Mouse (Mus musculus) kidney, embryonic 16.5 days (tissue): Measurements from ENCODE around the gene Vwa5b2. TPM values are rescaled to one million over a fixed set of nuclear protein-coding genes. Genes with fewer than 3 reads are reported as not detected.
A peak's percentile ranks its signal among the peaks of the same experiment; 100 is the strongest.

Source experiments
- ATAC-seq: fragments of 200-750 bp; cut with Nextera tagmentation; 2 replicates; pipeline ENCODE4 v1.8.0; 2017; ENCODE audit warnings: moderate TSS enrichment; ENCODE audit not compliant: low FRiP score, low TSS enrichment
- H3K27ac ChIP-seq: fragments of 300-500 bp; sonication (generic); 2 replicates; pipeline ENCODE4 v1.5.1; 2014; ENCODE audit warnings: low read length
- H3K27me3 ChIP-seq: fragments of 300-500 bp; sonication (generic); 2 replicates; pipeline ENCODE4 v1.6.1; 2014; ENCODE audit warnings: low read length, control low read depth, mixed read lengths; ENCODE audit not compliant: insufficient read depth
- H3K36me3 ChIP-seq: fragments of 300-500 bp; sonication (generic); 2 replicates; pipeline ENCODE4 v1.6.1; 2014; ENCODE audit warnings: low read length, control low read depth, mixed read lengths; ENCODE audit not compliant: insufficient read depth
- H3K4me1 ChIP-seq: fragments of 300-500 bp; sonication (generic); 2 replicates; pipeline ENCODE4 v1.6.1; 2014; ENCODE audit warnings: low read length, control low read depth, mixed read lengths; ENCODE audit not compliant: insufficient read depth
- H3K4me2 ChIP-seq: fragments of 300-500 bp; sonication (generic); replicated peaks from 2 replicates; pipeline ENCODE4 v1.6.1; 2014; ENCODE audit warnings: low read depth, low read length
- H3K4me3 ChIP-seq: fragments of 300-500 bp; sonication (generic); 2 replicates; pipeline ENCODE4 v1.5.1; 2014; ENCODE audit warnings: mild to moderate bottlenecking, low read length
- H3K9ac ChIP-seq: fragments of 300-500 bp; sonication (generic); replicated peaks from 2 replicates; pipeline ENCODE4 v1.6.1; 2014; ENCODE audit warnings: low read length
- H3K9me3 ChIP-seq: fragments of 300-500 bp; sonication (generic); 2 replicates; pipeline ENCODE4 v1.6.1; 2016; ENCODE audit warnings: low read length, control low read depth
- WGBS: fragments of 180-500 bp; shearing (Covaris S2); extraction: QIAGEN DNeasy Blood & Tissue Kit; methylation state at CpG from one replicate; pipeline ENCODE4 v1.1.7; 2014; 5-methylcytosine and 5-hydroxymethylcytosine counted together
- polyA plus RNA-seq: library from polyadenylated mRNA; unstranded; fragments of >200 nt; fragmentation: Nextera tagmentation; extraction: Ambion mirVana; gene quantifications from 2 replicates; pipeline ENCODE4 v1.2.1, GENCODE M21; 2015

The Vwa5b2 gene
- polyA plus RNA-seq, 1 experiment from 2014 or later = 0.69 TPM

DNA sequence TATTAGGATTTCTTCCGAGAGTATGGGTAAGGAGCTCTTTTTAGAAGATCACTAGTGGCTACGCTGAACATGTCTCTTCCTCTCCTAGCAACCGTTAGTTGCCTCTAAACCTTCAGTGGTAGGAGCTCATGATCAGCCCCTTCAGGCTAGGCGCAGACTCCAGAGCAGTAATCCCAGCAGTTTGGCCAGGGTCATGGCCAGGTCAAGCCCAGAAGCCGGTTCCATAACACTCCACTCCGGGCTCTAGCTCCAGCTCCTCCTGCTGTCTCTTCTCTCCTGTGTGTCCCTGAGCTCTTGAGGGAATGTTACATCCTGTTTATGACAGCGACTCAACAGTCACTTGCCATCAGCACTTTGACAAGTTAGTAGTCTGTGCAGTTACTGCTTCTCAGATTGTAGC, 31.9 kb upstream of the Vwa5b2 start:
- Histone ChIP-seq H3K9ac (no peak overlapping the region), H3K9me3 (no peaks in the 10 kb centered on the region), H3K27me3 (no peaks in the 10 kb centered on the region), H3K4me1 (no peaks in the 10 kb centered on the region), H3K36me3 (peaks cover 76% of the 10 kb centered on the region), H3K27ac (no peak overlapping the region), H3K4me2 (no peak overlapping the region), H3K4me3 (no peak overlapping the region)
- ATAC-seq = no peak
- WGBS = 56% methylated on average over 7 of the region's 7 CpGs

GRCm38 (mm10) chr16:20565075-20565474, 24.2 kb upstream of the Vwa5b2 start:
- Histone ChIP-seq H3K4me2 (no peak overlapping the region), H3K9me3 (no peaks in the 10 kb centered on the region), H3K27me3 (no peaks in the 10 kb centered on the region), H3K27ac (no peak overlapping the region), H3K4me3 (no peak overlapping the region), H3K9ac (no peak overlapping the region), H3K4me1 (no peaks in the 10 kb centered on the region), H3K36me3 (peaks cover 31% of the 10 kb centered on the region)
- 65% methylated on average over 1 of the region's 1 CpGs for WGBS
- no peak for ATAC-seq

DNA sequence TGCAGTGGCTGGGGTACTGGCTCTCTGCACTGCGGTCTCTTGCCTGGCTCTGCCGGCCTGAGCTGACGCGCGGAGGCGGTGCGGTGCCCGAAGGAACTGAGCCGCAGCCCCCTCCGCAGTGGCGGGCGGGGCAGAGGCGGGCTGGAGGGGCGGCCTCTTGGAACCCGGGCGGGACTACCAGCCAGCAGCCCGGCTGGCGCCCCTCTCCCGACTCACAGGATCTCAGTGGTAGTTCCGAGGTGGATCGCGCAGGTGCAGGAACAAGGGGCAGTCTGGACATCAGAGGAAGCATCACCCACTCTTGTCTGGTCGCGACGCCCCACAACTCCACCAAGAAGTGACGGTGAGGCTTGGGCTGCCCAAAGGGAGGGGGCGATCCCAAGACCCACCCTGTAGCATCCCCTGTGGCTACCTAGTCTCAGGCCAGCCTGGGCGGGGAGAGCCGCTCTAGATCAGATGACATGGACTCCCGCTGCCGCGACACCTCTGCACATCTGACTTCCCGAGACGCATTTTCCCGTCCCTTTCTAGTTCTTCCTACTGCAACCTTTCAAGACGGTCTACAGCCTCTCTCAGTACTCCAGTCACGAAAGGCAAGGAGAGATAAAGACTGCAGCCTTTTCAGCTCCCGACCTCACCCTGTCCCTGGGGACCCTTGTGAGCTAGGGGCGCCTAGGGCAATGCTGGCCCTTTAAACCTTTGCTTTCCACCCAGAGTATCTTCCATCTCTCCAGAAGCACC, 838 bp downstream of the Vwa5b2 start:
- Histone ChIP-seq H3K4me1 (peaks cover 19% of the 10 kb centered on the region), H3K27ac (no peak overlapping the region), H3K27me3 (peaks cover 49% of the 10 kb centered on the region), H3K4me3 (peak overlapping the region; percentile 48), H3K9ac (peak overlapping the region; percentile 61), H3K9me3 (no peaks in the 10 kb centered on the region), H3K4me2 (peak overlapping the region; percentile 92), H3K36me3 (no peaks in the 10 kb centered on the region)
- peak; percentile 83 for ATAC-seq
- WGBS = 0% methylated on average over 39 of the region's 39 CpGs

DNA sequence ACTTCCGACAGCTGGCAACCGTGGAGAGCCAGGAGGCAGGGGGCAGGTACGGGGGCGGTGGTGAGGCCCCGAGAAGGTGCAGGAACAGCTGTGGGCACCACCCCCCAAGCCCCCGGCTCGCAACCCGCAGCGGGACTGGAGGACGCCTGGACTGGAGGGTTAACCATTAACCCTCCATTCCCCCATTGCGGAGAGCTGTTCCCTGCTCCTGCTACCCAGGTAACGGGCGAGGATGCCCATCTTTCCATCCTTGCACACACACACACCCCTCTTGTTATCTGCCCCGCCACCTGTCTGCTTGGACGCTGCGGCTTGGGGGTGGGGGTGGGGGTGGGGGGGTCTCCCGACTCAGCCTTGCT, 1.4 kb downstream of the Vwa5b2 start:
- H3K27ac ChIP-seq = no peak overlapping the region
- H3K36me3 ChIP-seq = no peaks in the 10 kb centered on the region
- H3K9me3 ChIP-seq = no peaks in the 10 kb centered on the region
- WGBS = 5% methylated on average over 17 of the region's 17 CpGs
- H3K4me2 ChIP-seq = peak overlapping the region; percentile 92
- peaks cover 19% of the 10 kb centered on the region for H3K4me1 ChIP-seq
- peak; percentile 53 for ATAC-seq
- peaks cover 49% of the 10 kb centered on the region for H3K27me3 ChIP-seq
- no peak overlapping the region for H3K9ac ChIP-seq
- H3K4me3 ChIP-seq = peak overlapping the region; percentile 48

GRCm38 (mm10) chr16:20591076-20591705, 1.9 kb downstream of the Vwa5b2 start:
- H3K36me3 ChIP-seq = no peaks in the 10 kb centered on the region
- no peaks in the 10 kb centered on the region for H3K9me3 ChIP-seq
- H3K27ac ChIP-seq = no peak overlapping the region
- peak overlapping the region; percentile 92 for H3K4me2 ChIP-seq
- peak; percentile 28; the same call in 1 of the 2 replicates for ATAC-seq
- no peak overlapping the region for H3K9ac ChIP-seq
- H3K4me1 ChIP-seq = peaks cover 19% of the 10 kb centered on the region
- peak overlapping the region; percentile 48 for H3K4me3 ChIP-seq
- 4% methylated on average over 48 of the region's 48 CpGs for WGBS
- H3K27me3 ChIP-seq = peaks cover 49% of the 10 kb centered on the region

- Histone ChIP-seq H3K9me3 (no peaks in the 10 kb centered on the region), H3K4me3 (no peak overlapping the region), H3K4me2 (no peak overlapping the region), H3K4me1 (peaks cover 12% of the 10 kb centered on the region; the same call in 1 of the 2 replicates), H3K36me3 (no peaks in the 10 kb centered on the region), H3K27me3 (peaks cover 33% of the 10 kb centered on the region), H3K9ac (no peak overlapping the region), H3K27ac (no peak overlapping the region)
- WGBS = 85% methylated on average over 7 of the region's 7 CpGs
- no peak for ATAC-seq
Observed at GRCm38 (mm10) chr16:20595060-20595673, 5.9 kb downstream of the Vwa5b2 start.

GRCm38 (mm10) chr16:20595737-20596136, 6.5 kb downstream of the Vwa5b2 start:
- Histone ChIP-seq H3K4me1 (peaks cover 6% of the 10 kb centered on the region; the same call in 1 of the 2 replicates), H3K36me3 (no peaks in the 10 kb centered on the region), H3K4me3 (no peak overlapping the region), H3K27ac (no peak overlapping the region), H3K9ac (no peak overlapping the region), H3K27me3 (peaks cover 27% of the 10 kb centered on the region), H3K9me3 (no peaks in the 10 kb centered on the region), H3K4me2 (no peak overlapping the region)
- 80% methylated on average over 4 of the region's 4 CpGs for WGBS
- ATAC-seq = no peak

GRCm38 (mm10) chr16:20596687-20597441, 7.6 kb downstream of the Vwa5b2 start:
- Histone ChIP-seq H3K27me3 (peaks cover 16% of the 10 kb centered on the region), H3K9ac (no peak overlapping the region), H3K9me3 (no peaks in the 10 kb centered on the region), H3K36me3 (no peaks in the 10 kb centered on the region), H3K4me2 (no peak overlapping the region), H3K27ac (no peak overlapping the region), H3K4me1 (no peaks in the 10 kb centered on the region), H3K4me3 (no peak overlapping the region)
- no peak for ATAC-seq
- WGBS = 34% methylated on average over 7 of the region's 7 CpGs

DNA sequence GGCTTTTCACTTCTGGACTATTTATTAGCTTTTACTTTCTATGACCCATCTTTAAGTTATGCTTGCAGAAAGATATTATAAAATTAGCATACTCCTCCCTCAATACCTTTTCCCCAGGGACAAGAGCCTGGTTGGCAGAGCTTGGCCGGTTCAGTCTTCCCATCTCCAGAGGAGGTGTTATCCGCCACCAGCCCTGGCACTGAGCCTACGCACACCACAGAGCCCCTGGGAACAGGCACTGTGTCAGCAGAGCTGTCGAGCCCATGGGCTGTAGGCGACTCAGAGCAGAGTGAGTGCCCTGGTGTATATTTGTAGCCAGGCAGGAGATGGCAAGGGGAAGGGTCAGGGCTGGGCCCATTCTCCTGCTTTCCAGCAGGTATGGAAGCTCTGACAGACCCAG, 11.2 kb downstream of the Vwa5b2 start:
- Histone ChIP-seq H3K27ac (no peak overlapping the region), H3K9me3 (no peaks in the 10 kb centered on the region), H3K4me1 (no peaks in the 10 kb centered on the region), H3K9ac (no peak overlapping the region), H3K4me2 (no peak overlapping the region), H3K27me3 (no peaks in the 10 kb centered on the region), H3K4me3 (no peak overlapping the region), H3K36me3 (peaks cover 9% of the 10 kb centered on the region)
- ATAC-seq = no peak
- 74% methylated on average over 5 of the region's 5 CpGs for WGBS
